Mouse (Mus musculus): Measurements from ENCODE around the gene Gna12.

Gene Gna12

DNA sequence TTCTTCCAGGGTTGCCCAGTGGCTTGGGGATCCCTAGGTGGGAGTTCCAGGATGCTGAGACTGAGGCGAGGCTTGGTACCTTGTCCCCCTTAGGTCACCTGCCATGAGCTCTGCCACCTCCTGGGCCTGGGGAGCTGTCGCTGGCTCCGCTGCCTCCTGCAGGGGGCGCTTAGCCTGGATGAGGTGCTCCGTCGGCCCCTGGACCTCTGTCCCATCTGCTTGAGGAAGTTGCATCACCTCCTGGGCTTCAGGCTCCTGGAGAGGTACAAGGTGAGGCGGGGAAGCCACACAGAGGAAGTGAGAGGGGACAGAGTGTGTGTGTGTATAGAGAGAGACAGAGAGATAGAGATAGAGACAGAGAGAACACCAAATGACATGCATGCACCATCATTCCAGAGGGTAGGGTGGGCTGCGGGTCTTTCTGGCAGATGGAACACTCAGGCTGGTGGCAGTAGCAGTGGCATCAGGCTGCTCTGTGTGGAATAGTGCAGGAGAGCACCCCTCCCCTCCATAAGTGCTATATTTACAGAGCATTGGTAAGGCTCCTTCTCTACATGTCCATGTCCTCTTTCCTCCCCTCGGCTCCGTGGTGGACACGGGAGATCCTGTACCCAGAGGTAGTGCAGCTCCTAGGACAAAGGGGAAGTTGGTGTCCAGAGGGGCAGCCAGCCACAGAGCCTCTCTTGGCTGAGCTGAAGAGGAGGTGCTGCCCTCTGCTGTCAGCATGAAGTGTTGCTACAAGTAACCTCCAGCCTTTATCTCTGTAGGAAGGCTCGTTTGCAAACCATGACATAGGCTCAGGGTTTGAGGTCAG is 81.0 kb downstream of the Gna12 start:
- DNase-seq = peak; percentile 57

DNA sequence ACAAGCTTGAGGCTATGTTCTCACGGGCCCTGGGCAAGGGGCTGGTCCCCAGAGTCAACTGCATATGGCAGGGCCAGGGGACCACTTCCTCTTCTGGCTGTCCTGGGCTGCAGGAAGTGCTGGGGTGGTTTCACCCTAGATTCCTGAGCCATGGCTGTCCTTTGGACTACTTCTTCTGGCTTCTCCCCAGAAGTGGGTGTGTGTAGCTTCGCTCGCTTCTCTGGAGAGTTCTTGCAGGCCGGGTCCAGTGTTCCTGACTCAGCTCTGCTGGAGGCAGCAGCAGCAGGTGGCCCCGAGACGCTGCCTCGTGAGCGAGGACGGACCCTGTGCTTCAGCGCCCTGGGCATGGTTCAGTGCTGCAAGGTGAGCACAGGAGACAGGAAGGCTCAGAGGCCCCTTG is 81.8 kb downstream of the Gna12 start:
- DNase-seq = no peak

DNA sequence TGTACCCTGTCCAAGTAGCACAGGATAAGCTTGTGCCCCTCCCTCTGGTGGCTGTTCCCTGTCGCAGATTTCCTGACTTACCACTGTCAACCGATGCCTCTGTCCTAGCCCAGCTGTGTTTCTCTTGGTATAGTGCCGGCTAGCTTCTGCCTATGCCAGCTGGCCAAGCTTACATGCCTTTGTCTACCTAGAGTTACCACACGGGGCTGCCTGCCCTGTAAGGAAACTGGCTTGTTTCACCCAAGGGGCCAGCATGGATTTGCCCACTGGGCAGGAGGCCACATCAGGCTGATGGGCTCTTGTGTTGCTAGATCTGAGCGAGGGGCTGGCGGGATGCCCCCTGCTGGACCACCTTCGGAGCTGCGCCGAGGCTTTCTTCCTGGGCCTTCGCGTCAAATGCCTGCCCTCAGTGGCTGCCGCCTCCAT is 86.5 kb downstream of the Gna12 start:
- DNase-seq = no peak

DNA sequence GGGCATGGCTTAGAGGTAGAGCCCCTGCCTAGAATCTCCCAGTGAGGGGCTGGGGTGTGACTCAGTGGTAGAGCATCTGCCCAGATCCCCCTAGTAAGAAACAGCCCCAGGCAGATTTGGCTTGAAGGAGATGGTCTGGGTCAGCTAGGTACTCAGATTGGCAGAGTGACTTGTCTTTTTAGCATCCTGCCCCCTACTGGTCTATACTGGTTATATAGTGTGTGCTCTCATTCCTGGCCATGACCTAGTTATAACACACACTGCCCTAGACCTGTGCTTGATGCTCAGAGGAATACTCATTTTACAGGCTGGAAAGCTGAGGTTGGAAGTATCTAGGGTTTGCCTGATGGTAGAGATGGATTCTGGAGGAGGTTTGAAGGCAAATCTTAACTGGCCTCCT is 88.4 kb downstream of the Gna12 start:
- DNase-seq = no peak

DNA sequence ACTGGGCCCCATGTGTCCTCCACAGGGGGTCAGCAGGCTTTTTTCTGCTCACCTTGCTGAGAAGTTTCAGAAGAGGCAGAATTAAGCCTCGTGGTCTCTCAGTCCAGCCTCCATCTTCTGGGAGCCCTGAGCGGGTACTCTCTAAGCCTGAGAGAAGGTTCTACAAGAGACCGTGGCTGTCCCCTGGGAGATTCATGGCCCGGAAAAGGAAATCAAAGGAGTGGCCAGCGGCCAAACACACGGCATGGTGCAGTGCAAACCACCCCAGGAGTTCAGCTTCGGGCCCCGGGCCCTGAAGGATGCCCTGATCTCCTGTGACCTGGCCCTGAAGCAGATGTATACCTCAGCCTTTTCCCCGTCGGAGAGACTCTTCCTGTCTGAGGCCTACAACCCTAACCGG is 89.2 kb downstream of the Gna12 start:
- DNase-seq = no peak

DNA sequence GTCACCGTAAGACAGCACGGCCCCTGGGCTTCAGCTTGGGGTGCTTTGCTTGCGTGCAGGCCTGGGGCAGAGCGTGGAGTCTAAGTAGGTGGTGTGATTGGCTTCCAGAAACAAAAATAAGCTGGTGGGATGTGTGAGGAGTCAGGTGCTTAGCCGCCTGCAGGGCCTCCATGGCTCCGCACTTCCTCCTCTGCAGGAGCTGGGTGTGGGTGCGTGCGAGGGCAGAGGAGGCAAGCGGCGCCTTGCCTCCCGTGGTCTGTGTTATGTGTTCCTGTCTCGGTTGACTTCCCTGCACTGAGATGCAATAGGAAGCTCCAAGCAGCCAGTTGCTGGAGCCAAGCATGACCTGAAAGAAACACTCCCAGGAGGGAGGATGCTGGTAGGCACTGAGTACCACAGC is 90.4 kb downstream of the Gna12 start:
- peak; percentile 49 for DNase-seq

DNA sequence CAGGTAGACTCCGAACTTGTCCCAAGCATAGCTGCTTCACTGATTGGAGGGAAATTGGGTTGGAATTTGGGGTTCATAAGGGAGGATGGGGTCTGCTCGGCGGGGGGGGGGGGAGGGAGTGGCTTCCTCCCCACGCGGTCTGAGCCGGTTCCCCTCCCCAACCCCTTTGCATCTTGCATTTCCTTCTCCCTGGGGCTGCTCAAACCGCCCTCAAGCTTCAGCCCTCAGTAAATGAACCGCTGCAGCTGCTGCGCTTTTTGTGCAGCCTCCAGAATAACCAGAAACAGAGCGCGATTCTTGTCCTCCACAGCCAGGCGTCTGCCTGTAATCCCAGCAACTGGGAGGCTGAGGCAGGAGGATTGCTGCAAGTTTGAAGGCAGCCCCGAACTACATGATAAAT is 94.1 kb downstream of the Gna12 start:
- no peak for DNase-seq

DNA sequence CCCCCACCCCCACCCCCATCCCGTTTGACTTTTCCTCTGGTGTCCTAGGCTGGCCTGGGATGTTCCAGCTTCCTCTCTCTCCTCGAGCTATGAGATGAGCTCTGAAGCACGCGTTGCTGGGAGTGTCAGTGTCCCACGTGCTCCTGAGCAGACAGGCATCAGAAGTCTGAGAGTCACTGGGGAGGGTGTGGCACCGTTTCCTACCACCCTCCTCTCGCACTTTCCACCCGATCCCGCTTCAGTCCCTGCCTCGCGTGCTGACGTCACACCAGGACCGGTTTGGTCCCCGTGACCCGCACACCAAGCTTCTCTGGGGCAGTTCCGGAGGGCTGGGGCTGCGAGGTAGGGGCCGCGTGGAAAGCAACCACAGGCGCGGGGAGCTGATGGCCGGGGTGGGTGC is 94.9 kb downstream of the Gna12 start:
- peak; percentile 31 for DNase-seq

DNA sequence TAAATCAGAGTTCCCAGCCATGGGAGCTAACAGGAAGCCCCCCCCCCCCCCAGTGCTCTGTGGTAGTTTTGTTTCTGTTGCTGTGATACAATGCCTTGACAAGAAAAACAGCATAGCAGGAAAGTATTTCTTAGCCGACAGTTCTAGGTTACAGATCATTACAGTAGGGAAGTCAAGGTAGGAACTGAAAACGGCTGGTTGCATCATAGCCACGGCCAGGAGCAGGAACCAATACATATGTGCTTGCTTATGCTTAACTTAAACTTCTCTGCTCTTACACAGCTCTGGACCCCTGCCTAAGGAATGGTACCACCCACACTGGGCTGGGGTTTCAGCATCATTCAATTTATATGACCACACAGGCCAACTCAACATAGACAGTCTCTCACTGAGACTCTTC is 96.9 kb downstream of the Gna12 start:
- no peak for DNase-seq

DNA sequence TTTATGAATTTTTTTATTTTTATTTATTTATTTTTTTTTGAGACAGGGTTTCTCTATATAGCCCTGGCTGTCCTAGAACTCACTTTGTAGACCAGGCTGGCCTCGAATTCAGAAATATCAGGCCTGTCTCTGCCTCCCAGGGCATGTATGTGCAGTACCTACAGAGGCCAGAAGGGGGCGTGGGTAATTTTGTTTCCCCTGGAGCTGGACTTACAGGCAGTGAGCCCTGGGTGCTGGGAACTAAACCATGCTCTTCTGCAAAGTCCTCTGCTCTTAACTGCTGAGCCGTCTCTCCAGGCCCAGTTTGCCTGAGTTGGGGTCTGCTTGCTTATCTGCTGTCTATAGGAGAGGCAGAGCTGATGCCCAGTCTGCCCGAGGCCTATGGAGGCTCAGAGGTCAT is 98.0 kb downstream of the Gna12 start:
- no peak for DNase-seq

DNA sequence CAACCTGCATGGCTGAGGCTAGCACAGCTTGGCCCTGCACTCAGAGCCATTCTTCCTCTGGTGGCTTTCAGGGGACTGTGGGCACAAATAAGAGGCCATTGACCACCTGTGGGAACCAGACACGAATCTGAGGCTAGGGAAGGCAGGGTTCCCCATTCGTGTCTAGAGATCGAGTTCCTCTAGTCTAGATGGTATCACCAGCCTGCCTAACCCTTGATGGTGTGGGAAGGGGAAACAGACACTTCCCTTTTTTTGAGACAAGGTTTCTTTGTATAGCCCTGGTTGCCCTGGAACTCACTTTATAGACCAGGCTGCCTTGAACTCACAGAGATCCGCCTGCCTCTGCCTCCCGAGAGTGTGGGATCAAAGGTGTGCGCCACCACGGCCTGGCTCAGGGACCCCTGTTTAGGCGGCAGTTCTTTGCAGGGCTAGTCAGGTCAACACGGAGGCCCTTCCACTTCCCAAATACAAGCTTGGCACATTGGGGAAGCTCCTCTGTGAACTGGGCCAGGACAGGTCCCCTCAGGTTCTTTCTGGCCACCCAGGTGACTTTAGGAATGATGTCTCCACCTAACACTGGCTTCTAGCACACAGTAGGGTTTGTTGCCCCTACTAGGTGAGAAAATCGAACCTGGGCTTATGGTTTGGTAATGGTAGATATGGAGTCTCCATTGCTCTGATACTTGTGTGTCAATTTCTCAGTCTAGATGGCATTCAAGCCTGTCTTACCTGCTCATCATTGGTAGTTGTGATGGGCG is 99.0 kb downstream of the Gna12 start:
- no peak for DNase-seq

DNA sequence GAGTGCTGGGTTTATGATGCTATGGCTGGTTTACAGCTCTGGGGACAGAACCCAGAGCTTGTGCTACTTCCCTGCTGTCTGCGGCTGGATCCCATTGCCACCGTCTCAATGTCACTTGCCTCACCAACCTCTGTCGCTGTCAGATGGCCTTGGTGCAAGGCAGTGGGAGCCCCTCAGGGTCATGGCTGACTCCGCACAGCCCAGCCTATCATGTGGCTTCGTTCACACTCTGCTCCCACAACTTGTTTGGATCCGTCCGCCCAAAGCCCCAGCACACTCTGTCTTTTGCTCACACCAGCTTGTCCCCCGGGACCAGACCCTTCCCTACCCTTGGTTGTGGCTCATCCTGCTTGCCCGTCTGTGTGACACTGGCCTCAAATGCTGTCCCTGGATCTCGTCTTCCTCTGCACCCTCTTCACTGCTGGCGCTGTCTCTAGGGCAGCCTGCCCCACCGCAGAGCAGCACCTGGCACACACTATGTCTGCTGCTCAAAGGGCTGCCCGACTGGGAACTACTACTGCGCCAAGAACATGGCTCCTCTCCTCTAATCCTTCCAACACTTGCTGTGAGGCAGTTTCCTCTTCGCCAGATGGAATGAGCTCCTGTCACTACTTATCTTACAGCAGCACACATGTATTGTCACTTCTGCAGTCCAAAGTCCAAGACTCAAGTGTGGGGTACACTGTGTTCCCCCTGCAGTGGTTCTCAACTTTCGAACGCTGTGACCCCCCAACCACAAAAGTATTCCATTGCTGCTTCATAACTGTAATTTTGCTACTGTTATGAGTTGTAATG is 103.1 kb downstream of the Gna12 start:
- DNase-seq = no peak

DNA sequence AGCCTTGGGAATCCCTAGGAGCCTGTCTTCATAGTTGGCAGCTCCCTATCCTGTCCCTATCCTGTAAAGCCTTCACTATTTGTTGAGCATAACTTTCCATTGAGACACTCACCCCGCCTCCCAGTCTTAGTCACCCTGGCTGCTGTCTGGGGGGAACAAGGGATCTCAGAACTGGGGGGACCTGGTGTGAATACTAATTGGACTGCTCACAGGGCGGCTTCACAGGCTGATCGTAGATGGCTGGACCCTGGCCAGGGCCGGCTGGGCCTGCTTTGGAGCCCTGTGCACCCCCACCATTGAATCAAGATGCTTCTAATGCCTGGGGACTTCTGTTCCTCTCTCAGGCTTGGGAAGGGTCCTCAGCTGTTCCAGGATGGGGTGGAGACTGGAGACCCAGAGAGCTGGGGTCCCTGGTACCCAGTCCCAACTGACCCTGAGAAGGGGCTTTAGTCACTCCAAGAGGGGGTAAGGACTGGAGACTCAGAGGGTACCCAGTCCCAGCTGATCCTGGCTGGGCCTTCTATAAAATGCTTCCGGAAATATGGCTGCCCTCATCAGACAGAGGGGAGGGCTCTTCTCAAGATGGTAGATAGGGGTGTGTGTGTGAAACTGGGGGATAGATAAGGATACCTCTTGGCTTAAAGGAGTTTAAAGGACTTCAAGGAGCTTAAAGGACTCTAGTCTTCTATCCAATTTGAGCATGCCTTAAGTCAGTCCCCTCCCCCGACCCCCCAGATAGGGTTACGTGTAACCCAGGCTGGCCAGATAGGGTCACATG is 104.0 kb downstream of the Gna12 start:
- no peak for DNase-seq

DNA sequence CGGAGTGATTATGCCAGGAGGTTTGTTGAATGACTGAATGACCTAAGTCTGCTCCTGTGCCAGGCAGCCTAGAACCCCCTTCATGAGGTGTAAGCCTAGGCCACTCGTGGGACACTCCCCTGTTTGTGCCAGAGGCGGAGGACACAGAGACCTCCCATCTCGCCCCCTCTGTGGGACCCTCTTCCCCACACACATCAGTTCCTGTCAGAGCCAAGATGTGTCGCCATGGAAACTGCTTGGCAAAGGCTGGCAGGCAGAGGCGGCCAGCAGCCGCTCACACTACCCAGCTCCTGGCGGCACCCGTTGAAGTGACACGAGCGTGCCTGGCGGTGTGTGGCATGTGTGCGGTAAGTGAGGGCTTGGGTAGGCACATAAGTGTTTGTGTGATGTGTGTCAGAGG is 106.4 kb downstream of the Gna12 start, which contains the start of gene Amz1:
Gene Amz1, plus strand, starts transcription at position 306 of the 400 bp plus-strand sequence.
- peak; percentile 76 for DNase-seq

DNA sequence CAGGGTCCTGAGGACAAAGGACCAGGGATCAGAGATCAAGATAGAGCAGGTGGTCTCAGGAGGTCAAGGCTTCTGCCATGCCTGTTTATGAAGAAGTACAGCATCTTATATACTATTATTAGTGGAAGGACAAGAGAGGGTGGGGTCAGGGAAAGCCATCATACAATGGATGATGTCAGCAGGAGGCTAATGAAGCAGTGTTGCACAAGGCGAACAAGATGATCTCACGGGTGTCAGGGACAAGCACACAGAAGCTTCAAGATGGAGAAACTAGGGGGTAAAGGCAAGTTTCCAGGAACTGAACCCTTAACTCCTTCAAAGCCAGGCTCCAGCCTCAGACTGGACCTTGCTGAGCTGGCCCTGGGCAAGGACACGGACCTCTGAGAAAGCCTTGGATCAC is 108.1 kb downstream of the Gna12 start:
- no peak for DNase-seq

DNA sequence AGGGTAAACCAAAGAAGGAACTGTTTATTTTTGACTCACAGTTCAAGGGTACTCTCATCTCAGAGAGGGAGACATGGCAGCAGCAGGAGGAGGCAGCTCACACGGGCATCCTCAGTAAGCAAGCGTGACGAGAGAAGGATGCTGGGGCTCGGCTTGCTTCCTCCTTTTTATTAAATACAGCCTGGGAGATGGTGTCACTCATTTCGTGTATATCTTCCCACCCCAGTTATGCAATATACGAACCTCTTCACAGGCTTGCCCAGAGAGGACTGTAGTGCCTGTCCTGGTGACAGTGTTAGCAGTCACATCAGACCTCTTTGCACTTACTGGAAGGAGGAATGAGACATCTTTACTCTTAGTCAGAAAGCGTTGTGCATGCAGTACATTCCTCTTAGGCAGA is 109.5 kb downstream of the Gna12 start:
- DNase-seq = no peak

DNA sequence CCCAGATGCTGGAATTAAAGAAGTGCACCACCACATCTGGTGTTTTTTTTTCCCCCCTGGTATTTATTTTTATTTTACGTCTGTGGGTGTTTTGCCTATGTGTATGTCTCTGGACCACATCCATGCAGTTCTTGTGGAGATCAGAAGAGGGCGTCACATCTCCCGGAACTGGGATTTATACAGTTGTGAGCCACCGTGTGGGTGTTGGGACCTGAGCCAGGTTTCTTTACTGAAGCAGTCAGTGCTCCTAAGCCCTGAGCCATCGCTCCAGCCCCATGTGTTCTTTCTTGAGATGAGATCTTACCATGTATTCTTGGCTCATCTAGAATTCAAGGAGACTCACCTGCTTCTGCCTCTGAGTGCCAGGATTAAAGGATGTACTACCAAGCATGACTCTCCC is 119.2 kb downstream of the Gna12 start:
- DNase-seq = no peak

DNA sequence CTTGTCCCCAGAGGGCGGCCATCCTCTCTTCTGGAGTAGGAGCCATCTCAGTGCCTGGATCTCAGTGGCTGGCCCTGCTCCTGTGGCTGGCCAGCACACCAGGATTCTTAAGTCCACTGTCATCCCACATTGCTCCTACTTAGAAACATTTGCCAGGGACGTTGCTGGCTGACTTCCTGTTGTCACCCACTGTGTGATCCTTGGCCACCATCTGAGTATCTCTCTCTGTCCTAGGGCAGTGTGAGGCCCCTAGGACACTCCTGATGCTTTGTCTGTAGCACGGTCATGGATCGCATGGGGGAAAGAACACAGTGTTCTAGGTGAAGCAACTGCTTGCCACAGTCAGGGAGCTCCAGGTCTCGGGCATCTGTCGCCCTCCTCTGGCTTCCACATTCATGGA is 119.9 kb downstream of the Gna12 start:
- DNase-seq = no peak

All from right cerebral cortex, postnatal 25 days (tissue).